Mouse (Mus musculus): ENCODE results near the gene Igdcc3.

DNA sequence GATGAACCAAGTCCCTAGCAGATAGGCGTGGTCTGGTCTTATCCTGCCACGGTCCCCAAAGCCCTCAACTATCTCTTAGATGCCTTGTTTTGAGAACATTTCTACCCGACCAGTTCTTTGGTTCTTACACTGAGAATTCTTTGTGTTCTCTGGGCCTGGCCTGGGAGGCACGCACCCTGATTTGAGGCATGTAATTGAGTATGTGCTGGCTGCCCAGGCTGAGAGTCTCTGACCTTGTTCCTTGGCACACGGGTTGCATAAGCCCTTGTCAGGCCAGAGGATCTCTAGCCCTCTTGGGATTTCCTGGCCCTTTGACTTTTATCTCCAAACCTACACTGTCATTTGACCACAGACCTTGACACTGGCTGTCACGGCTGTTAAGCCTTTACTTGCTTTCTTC lies 76.7 kb downstream of the Igdcc3 start:
- no peak for TF ChIP-seq CTCF (IDR thresholded peaks at IDR 0.05; ENCODE audit: low read depth)
- TF ChIP-seq EP300 (IDR thresholded peaks at IDR 0.05; ENCODE audit: low read depth) = no peak

Data from heart, postnatal 0 days (tissue).